21 mouse cellular contexts compared by ENCODE assay signal in genomic region chr9:120594839-120595238, GRCm38 (mm10). TPM values are rescaled to one million over a fixed set of nuclear protein-coding genes. Genes with fewer than 3 reads are reported as not detected.
"Had no signal": no experiment of that assay in that cellular context is flagged by ENCODE, and none has a peak within 500 bp of the region (broad histone marks: within the 10 kb centered on the region; RNA-seq: fewer than 3 reads in every experiment).

No protein-coding gene starts in this region.

- H3K4me1 ChIP-seq: liver, embryonic 13.5 days; neural tube, embryonic 12.5 days had no signal

- DNase-seq: kidney, adult 9 months; kidney, postnatal 10 days; kidney, postnatal 36 days; layer of hippocampus, postnatal 36 days; liver, embryonic 13.5 days; lung, adult 2 months; lung, postnatal 14 days; lung, postnatal 4 days; right cerebral cortex, adult 18-20 months; right cerebral cortex, postnatal 14 days; right cerebral cortex, postnatal 4 days; thymus, adult 2 months; thymus, postnatal 14 days; thymus, postnatal 4 days had no signal

- H3K27ac ChIP-seq: left cerebral cortex, adult 2 months; liver, embryonic 13.5 days; neural tube, embryonic 12.5 days; neural tube, embryonic 15.5 days had no signal

- H3K36me3 ChIP-seq: liver, embryonic 13.5 days; neural tube, embryonic 12.5 days; neural tube, embryonic 15.5 days had no signal

- H3K4me3 ChIP-seq: left cerebral cortex, adult 2 months; liver, embryonic 13.5 days; neural tube, embryonic 12.5 days; neural tube, embryonic 15.5 days had no signal

- H3K4me2 ChIP-seq: liver, embryonic 13.5 days; midbrain, embryonic 11.5 days; neural tube, embryonic 12.5 days; neural tube, embryonic 15.5 days had no signal

- H3K27me3 ChIP-seq: liver, embryonic 13.5 days; neural tube, embryonic 12.5 days; neural tube, embryonic 15.5 days had no signal

- H3K9ac ChIP-seq: liver, embryonic 13.5 days; neural tube, embryonic 12.5 days; neural tube, embryonic 15.5 days had no signal

- H3K9me3 ChIP-seq: liver, embryonic 13.5 days; neural tube, embryonic 12.5 days; neural tube, embryonic 15.5 days had no signal

RNA-seq across cellular contexts. Expression of gene Entpd3, which starts 55.2 kb away (rescaled TPM):
- total RNA-seq: liver, adult 2 months; megakaryocyte progenitor cell, adult 5-6 weeks; megakaryocyte-erythroid progenitor cell, adult 5-6 weeks had no signal
- polyA plus RNA-seq: liver, adult 2 months had no signal
